Mouse (Mus musculus): ENCODE measurements around the gene Ahcyl2.

DNA sequence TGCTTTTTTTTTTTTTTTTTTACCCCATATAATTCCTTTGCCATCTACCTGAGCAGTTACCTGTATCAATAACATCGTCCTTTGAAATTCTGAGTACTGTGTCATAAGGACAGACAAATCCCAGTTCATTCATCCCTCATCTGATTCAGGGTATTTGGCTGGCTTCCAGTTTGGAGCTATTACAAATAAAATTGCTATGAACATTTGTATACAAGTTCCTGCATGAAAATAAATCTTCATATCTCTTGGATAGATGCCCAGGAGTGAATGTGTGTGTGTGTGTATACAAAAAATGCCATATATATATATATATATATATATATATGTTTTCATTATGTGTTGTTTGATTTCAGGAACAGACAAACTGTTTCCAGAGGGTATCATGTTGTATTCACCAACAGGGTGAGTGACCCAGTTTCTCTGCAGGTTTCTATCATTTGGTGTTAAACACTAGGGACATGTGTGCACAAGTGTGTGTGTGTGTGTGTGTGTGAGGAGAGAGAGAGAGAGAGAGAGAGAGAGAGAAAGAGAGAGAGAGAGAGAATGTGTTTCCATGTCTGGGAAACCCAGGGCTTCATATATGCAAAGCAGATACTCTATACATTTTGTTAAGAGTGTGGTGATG is 41.1 kb upstream of the Ahcyl2 start:
- no peak for TF ChIP-seq CTCF (IDR thresholded peaks at IDR 0.05)
- no peak for TF ChIP-seq EP300 (IDR thresholded peaks at IDR 0.05)

Data from lung, postnatal 0 days (tissue).